Mouse (Mus musculus): ENCODE results near the gene Serpina9.

- TF ChIP-seq POLR2A (IDR thresholded peaks at IDR 0.05; ENCODE audit: extremely low read depth, insufficient read depth, low read length) (no peak), CTCF (IDR thresholded peaks at IDR 0.05; ENCODE audit: extremely low read depth, insufficient read depth, low read length) (no peak)
Observed at GRCm38 (mm10) chr12:103969577-103970116, 43.9 kb downstream of the Serpina9 start.
